Mouse (Mus musculus): Measurements from ENCODE around the gene Sod1. TPM values are rescaled to one million over a fixed set of nuclear protein-coding genes. Genes with fewer than 3 reads are reported as not detected.

Sod1 gene
- 182 TPM for polyA plus RNA-seq (2014; fragmentation: Illumina TruSeq; extraction: RNeasy Lipid Tissue Mini Kit (QIAGEN cat#74804); ENCODE audit: low read depth, low replicate concordance)

GRCm38 (mm10) chr16:90220026-90220891 lies at the start of gene Sod1:
Gene Sod1 (plus strand): TSS chr16:90220754.

Other genes with a start within 250 kb of the Sod1 start
- gene Tiam1, start 77.0 kb upstream of the Sod1 start, polyA plus RNA-seq (2014; fragmentation: Illumina TruSeq; extraction: RNeasy Lipid Tissue Mini Kit (QIAGEN cat#74804); ENCODE audit: low read depth, low replicate concordance), result 4.8 TPM
- gene Scaf4, start 63.7 kb downstream of the Sod1 start, polyA plus RNA-seq (2014; fragmentation: Illumina TruSeq; extraction: RNeasy Lipid Tissue Mini Kit (QIAGEN cat#74804); ENCODE audit: low read depth, low replicate concordance), result 25.6 TPM
- 4.4 TPM for gene Hunk, start 165.3 kb downstream of the Sod1 start, polyA plus RNA-seq (2014; fragmentation: Illumina TruSeq; extraction: RNeasy Lipid Tissue Mini Kit (QIAGEN cat#74804); ENCODE audit: low read depth, low replicate concordance)

Measured in sigmoid colon, adult 10 weeks (tissue).